Mouse (Mus musculus): ENCODE data around the gene Htr2b. TPM values are rescaled to one million over a fixed set of nuclear protein-coding genes. Genes with fewer than 3 reads are reported as not detected.
A peak's percentile ranks its signal among the peaks of the same experiment; 100 is the strongest.

The Htr2b gene
- total and polyA plus RNA-seq, 2 experiments from 2014 or later = 0.43 TPM; not detected in 1

GRCm38 (mm10) chr1:86133337-86133736 lies 21.6 kb upstream of the Htr2b start, which contains the start of gene Gm21972:
TSS of gene Gm21972 (plus strand) at chr1:86133637.
- no peaks in the 10 kb centered on the region for H3K9me3 ChIP-seq (ENCODE audit: low read length)
- no peak for TF ChIP-seq CTCF (IDR thresholded peaks at IDR 0.05)
- no peaks in the 10 kb centered on the region for H3K4me1 ChIP-seq (ENCODE audit: insufficient read depth, low read length)
- H3K4me2 ChIP-seq (ENCODE audit: low read depth, low read length, poor library complexity, severe bottlenecking) = no peak within 1 kb of the TSS
- H3K27me3 ChIP-seq (ENCODE audit: insufficient read depth, low read length) = no peaks in the 10 kb centered on the region
- H3K27ac ChIP-seq (ENCODE audit: low read depth, low read length) = no peak within 1 kb of the TSS
- ATAC-seq (ENCODE audit: low FRiP score) (no peak), DNase-seq (ENCODE audit: low spot score) (no peak)
- H3K36me3 ChIP-seq (ENCODE audit: insufficient read depth, low read length) = peaks cover 56% of the 10 kb centered on the region
- WGBS = 97% methylated on average over 4 of the region's 4 CpGs
- no peak within 1 kb of the TSS for H3K9ac ChIP-seq (replicated peaks; ENCODE audit: low read length, poor library complexity, severe bottlenecking)
- H3K4me3 ChIP-seq (ENCODE audit: low read depth, low read length) = no peak within 1 kb of the TSS

GRCm38 (mm10) chr1:86126036-86126435 lies 14.3 kb upstream of the Htr2b start:
- H3K4me1 ChIP-seq (ENCODE audit: insufficient read depth, low read length) = no peaks in the 10 kb centered on the region
- no peaks in the 10 kb centered on the region for H3K9me3 ChIP-seq (ENCODE audit: low read length)
- H3K27me3 ChIP-seq (ENCODE audit: insufficient read depth, low read length) = no peaks in the 10 kb centered on the region
- 89% methylated on average over 2 of the region's 2 CpGs for WGBS
- no peak overlapping the region for H3K4me3 ChIP-seq (ENCODE audit: low read depth, low read length)
- H3K4me2 ChIP-seq (ENCODE audit: low read depth, low read length, poor library complexity, severe bottlenecking) = no peak overlapping the region
- H3K9ac ChIP-seq (replicated peaks; ENCODE audit: low read length, poor library complexity, severe bottlenecking) = no peak overlapping the region
- no peak for ATAC-seq (ENCODE audit: low FRiP score)
- no peak overlapping the region for H3K27ac ChIP-seq (ENCODE audit: low read depth, low read length)
- H3K36me3 ChIP-seq (ENCODE audit: insufficient read depth, low read length) = peaks cover 36% of the 10 kb centered on the region
- no peak for TF ChIP-seq CTCF (IDR thresholded peaks at IDR 0.05)
- no peak for DNase-seq (ENCODE audit: low spot score)

GRCm38 (mm10) chr1:86119549-86119948 lies 7.8 kb upstream of the Htr2b start:
- no peaks in the 10 kb centered on the region for H3K27me3 ChIP-seq (ENCODE audit: insufficient read depth, low read length)
- no peak overlapping the region for H3K27ac ChIP-seq (ENCODE audit: low read depth, low read length)
- 93% methylated on average over 4 of the region's 4 CpGs for WGBS
- ATAC-seq (ENCODE audit: low FRiP score) = no peak
- no peak overlapping the region for H3K4me3 ChIP-seq (ENCODE audit: low read depth, low read length)
- H3K36me3 ChIP-seq (ENCODE audit: insufficient read depth, low read length) = peaks cover 32% of the 10 kb centered on the region
- TF ChIP-seq CTCF (IDR thresholded peaks at IDR 0.05) = no peak
- no peak overlapping the region for H3K4me2 ChIP-seq (ENCODE audit: low read depth, low read length, poor library complexity, severe bottlenecking)
- no peaks in the 10 kb centered on the region for H3K4me1 ChIP-seq (ENCODE audit: insufficient read depth, low read length)
- no peak for DNase-seq (ENCODE audit: low spot score)
- H3K9me3 ChIP-seq (ENCODE audit: low read length) = no peaks in the 10 kb centered on the region
- H3K9ac ChIP-seq (replicated peaks; ENCODE audit: low read length, poor library complexity, severe bottlenecking) = no peak overlapping the region

- Histone ChIP-seq H3K4me3 (ENCODE audit: low read depth, low read length) (no peak overlapping the region), H3K9ac (replicated peaks; ENCODE audit: low read length, poor library complexity, severe bottlenecking) (no peak overlapping the region), H3K27ac (ENCODE audit: low read depth, low read length) (no peak overlapping the region), H3K4me1 (ENCODE audit: insufficient read depth, low read length) (no peaks in the 10 kb centered on the region), H3K36me3 (ENCODE audit: insufficient read depth, low read length) (peaks cover 18% of the 10 kb centered on the region), H3K9me3 (ENCODE audit: low read length) (no peaks in the 10 kb centered on the region), H3K4me2 (ENCODE audit: low read depth, low read length, poor library complexity, severe bottlenecking) (no peak overlapping the region), H3K27me3 (ENCODE audit: insufficient read depth, low read length) (no peaks in the 10 kb centered on the region)
- ATAC-seq (ENCODE audit: low FRiP score) (no peak), DNase-seq (ENCODE audit: low spot score) (no peak)
- WGBS = 96% methylated on average over 3 of the region's 3 CpGs
- TF ChIP-seq CTCF (IDR thresholded peaks at IDR 0.05) = no peak
These were observed 2.4 kb upstream of the Htr2b start for GRCm38 (mm10) chr1:86114141-86114540.

GRCm38 (mm10) chr1:86105054-86105453 lies 6.7 kb downstream of the Htr2b start:
- 94% methylated on average over 1 of the region's 1 CpGs for WGBS
- ATAC-seq (ENCODE audit: low FRiP score) (no peak), DNase-seq (ENCODE audit: low spot score) (no peak)
- Histone ChIP-seq H3K4me1 (ENCODE audit: insufficient read depth, low read length) (no peaks in the 10 kb centered on the region), H3K9me3 (ENCODE audit: low read length) (no peaks in the 10 kb centered on the region), H3K4me2 (ENCODE audit: low read depth, low read length, poor library complexity, severe bottlenecking) (no peak overlapping the region), H3K4me3 (ENCODE audit: low read depth, low read length) (no peak overlapping the region), H3K36me3 (ENCODE audit: insufficient read depth, low read length) (peaks cover 2% of the 10 kb centered on the region; the same call in 1 of the 2 replicates), H3K27ac (ENCODE audit: low read depth, low read length) (no peak overlapping the region), H3K27me3 (ENCODE audit: insufficient read depth, low read length) (no peaks in the 10 kb centered on the region), H3K9ac (replicated peaks; ENCODE audit: low read length, poor library complexity, severe bottlenecking) (no peak overlapping the region)
- TF ChIP-seq CTCF (IDR thresholded peaks at IDR 0.05) = no peak

GRCm38 (mm10) chr1:86094413-86094812 lies 17.4 kb downstream of the Htr2b start:
- H3K4me1 ChIP-seq (ENCODE audit: insufficient read depth, low read length) = no peaks in the 10 kb centered on the region
- peaks cover 17% of the 10 kb centered on the region for H3K36me3 ChIP-seq (ENCODE audit: insufficient read depth, low read length)
- 86% methylated on average over 7 of the region's 7 CpGs for WGBS

More at GRCm38 (mm10) chr1:86094413-86094812, 17.4 kb downstream of the Htr2b start:
- Histone ChIP-seq H3K27me3 (ENCODE audit: insufficient read depth, low read length) (no peaks in the 10 kb centered on the region), H3K9ac (replicated peaks; ENCODE audit: low read length, poor library complexity, severe bottlenecking) (no peak overlapping the region), H3K4me3 (ENCODE audit: low read depth, low read length) (no peak overlapping the region), H3K4me2 (ENCODE audit: low read depth, low read length, poor library complexity, severe bottlenecking) (no peak overlapping the region), H3K27ac (ENCODE audit: low read depth, low read length) (no peak overlapping the region), H3K9me3 (ENCODE audit: low read length) (no peaks in the 10 kb centered on the region)
- DNase-seq (ENCODE audit: low spot score) = no peak
- ATAC-seq (ENCODE audit: low FRiP score) = no peak
- TF ChIP-seq CTCF (IDR thresholded peaks at IDR 0.05) = peak; percentile 5; the same call in 1 of the 2 replicates
